Mouse (Mus musculus) monocyte, adult 2 months (primary cell): ENCODE results near the gene Hrk.

Experiments used
- DNase-seq, 2 experiments: peaks; one replicate each; pipeline ENCODE4 v3.0.0; 2022; ENCODE audit warnings: low spot score in 2 of 2, low read depth in 1 of 2

Gene Hrk

GRCm38 (mm10) chr5:118214418-118215154 lies 50.1 kb downstream of the Hrk start:
- no peak for DNase-seq

- no peak for DNase-seq
These were observed 53.0 kb downstream of the Hrk start for GRCm38 (mm10) chr5:118217410-118217809.

- DNase-seq = no peak
These were observed 58.8 kb downstream of the Hrk start for GRCm38 (mm10) chr5:118223142-118223757.

GRCm38 (mm10) chr5:118230071-118230611 lies 65.7 kb downstream of the Hrk start:
- DNase-seq = no peak

- DNase-seq = no peak
These were observed 72.4 kb downstream of the Hrk start for GRCm38 (mm10) chr5:118236891-118237290.
